Mouse (Mus musculus) layer of hippocampus, adult 11-12 months (tissue): ENCODE measurements around the gene Foxn3.

ENCODE experiments used
- DNase-seq: peaks from one replicate; pipeline ENCODE4 v3.0.0; 2022; ENCODE audit warnings: low spot score

The Foxn3 gene

DNA sequence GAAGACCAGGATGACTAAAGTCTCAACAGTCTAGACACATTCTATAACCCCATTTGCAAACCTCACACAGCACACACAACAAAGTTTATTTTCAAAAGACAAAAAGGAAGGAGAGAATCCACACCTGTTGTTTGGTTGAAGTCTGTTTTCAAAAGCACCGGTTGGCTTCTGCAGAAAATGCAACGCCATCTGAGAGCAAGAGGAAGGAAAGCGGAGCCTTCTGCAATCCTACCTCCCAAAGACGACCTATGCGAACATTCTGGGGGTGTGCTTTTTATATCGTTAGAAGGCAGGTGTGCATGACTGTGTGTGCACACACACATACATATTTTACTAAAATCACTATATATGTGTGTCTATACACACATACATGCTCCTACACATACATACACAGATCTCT lies 397.3 kb downstream of the Foxn3 start:
- DNase-seq, result no peak

DNA sequence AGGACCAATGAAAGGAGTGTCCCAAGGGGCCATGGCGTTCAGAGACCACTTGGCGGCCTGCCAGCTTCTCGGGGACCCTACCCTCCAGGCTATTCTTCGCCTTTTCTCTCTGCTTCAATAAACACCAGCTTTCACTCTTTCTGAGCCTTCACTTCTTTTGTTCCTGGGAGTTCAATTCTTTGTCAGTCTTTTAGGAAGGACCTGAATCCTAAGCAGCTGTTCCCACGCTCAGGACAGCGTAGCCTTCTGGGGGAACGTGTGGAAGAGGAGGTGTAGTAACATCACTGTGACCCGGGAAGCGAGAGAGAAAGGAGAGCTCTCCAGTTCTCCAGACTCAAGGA lies 400.1 kb downstream of the Foxn3 start:
- no peak for DNase-seq

DNA sequence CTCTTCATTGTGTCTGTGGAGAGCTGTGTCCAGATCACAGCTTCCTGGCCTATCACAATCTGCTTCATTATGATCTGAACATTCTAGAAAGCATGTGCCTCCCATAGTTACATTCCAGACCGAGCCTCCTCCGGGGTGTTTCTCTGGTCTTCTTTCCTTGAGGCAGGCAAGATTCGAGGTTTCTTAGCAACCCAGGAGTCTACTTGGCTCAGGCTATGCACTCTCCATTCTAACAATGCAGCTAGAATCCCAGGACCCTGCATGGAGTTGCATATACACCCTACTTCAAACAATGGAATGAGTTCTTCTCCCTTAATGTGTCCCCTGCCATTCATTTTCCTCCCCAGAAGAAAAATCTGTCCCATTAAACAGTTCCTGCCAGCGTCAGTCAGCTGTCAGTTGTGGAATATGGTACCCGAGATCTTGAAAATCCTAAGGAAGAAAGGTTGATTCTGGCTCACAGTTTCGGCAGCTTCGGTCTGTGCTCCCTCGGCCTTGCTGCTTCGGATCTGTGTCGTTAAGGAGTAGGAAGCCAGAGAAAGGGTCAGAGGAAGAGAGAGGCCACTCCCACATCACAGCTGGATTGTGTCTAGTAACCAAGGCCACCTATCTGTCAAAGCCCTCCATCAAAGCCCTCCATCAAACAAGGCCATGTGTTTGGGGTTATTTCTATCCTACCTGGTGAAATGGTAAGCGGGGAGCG lies 400.6 kb downstream of the Foxn3 start:
- DNase-seq, result no peak

DNA sequence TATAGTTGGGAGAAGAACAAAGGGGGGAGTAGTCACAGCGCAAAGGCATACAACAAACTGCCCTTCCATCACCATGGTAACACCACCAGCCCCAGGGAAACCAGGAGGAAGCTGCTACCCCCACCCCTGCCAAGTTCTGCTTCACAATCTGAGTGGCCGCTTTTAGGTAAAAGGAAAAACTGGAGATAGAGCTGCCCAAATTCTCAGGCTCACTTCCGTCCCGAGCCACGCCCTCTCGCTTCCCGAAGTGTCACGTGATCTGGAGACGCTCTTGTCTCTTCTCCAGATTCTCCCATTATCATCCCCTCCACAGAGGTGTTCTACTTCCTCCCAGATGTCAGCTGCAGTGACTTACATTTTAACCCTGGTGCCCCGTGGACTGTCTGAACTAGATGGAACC lies 401.2 kb downstream of the Foxn3 start:
- DNase-seq, result peak; percentile 24

DNA sequence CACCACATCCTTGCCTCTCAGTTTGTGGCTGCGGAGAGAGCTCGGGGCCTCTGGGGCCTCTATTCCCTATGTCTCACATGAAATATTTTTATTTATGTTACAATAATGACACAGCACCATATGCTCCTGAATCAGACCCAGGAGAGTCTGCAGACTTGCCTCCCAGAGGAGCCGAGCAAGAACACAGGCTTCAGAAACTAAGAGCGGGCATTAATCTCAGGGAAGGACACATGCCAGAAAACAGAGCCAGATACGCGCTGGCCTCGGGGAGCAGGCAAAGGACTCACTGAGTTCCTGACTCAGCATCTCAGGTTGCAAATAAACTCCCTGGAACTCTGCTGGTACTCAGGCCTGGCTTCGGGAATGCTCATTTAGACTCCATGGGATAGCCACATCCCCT lies 403.3 kb downstream of the Foxn3 start:
- no peak for DNase-seq

DNA sequence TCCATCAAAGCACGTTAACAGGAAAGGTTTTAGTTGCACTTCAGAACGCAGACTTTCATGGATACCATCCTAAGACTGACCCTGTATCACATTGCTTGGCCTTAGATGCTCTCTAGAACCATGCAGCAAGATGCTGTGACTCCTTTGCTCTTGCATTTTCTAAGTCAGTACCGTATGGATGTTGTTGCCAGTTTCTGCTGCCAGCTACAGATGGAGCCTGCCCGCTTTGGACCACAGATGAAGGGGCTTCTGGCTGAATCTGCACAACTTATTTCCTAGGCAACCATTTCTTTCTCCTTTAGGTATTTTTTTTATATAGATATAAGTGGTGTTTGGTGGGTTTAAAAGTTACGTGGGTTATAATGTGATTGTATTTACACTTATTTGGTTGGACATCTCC lies 407.5 kb downstream of the Foxn3 start:
- DNase-seq, result no peak

DNA sequence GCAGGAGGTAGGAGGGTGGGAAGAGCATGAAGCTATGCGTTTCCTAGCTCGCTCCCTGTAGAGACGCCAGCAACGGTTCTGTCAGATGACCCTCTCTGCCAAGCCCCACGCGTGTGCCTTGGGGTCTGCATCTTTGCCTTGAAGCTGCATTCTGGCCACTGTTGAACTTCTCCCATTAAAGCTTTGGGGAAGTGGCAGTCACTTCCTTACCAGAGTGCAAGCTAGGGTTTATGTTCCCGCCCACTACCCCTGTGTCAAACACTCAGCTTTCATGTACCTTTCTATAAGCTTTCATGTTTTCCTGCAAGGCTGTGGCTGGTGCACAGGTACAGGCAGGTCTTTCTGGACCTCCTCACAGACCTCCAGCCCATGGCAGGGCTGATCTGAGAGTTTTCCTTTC lies 409.2 kb downstream of the Foxn3 start:
- DNase-seq, result no peak

DNA sequence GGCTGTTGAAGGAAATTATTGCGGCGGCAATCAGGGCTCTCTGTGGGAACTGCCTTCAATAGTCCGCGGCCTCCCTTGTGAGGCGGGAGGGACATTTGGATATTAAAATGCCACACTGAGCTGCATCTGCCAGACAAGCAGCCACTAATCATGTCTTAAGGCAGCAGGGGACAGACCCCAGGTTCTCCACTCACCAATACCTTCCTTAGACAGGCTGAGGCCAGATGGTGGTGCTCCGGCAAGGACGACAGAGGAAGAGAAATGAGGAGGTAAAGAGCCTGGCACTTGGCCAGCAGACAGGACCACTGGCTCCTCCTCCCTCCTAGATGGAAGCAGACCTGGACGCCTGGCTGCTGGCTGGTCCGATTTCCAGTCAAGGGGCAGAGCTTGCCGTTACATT lies 409.7 kb downstream of the Foxn3 start:
- no peak for DNase-seq

DNA sequence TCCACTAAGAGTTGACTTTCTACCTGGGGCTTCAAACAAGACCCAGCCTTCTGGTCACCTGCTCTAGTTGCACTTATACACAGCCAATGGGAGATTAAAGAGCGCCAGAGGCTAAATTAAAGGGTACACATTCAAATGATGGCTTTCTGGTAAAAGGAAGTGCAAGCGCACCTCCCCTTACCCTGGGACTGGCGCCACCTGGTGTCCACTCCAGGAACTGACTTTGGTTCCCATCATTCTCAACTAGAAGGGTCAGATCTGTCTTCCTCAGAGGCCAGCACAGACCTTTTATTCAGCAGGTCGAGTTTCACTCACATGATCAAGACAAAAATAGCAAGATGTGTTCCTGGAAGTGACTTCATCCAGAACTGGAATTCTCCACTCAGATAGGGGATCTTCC lies 413.3 kb downstream of the Foxn3 start:
- peak; percentile 44 for DNase-seq

DNA sequence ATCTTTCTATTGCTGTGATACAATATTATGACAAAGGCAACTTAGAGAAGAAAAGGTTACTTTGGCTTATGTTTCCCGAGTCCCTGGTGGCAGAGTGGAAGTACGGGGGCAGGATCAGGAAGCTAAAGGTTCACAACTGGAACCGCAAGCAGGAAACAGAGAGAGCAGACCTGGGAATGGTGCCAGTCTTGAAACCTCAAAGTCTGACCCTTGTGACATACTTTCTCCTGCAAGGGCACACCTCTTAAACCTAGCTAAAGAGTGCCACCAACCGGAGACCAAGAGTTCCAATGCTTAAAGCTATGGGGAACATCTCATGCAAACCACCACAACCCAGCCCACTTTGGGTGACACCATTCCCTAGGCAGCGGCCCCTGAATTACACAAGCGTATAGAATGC lies 414.2 kb downstream of the Foxn3 start:
- no peak for DNase-seq
